Mouse (Mus musculus) bone marrow, adult 2 months (tissue): Measurements from ENCODE around the gene Hoxd9. TPM values are rescaled to one million over a fixed set of nuclear protein-coding genes. Genes with fewer than 3 reads are reported as not detected.

Source experiments
- H3K27ac ChIP-seq: fragments of 200-500 bp; 2 replicates; pipeline ENCODE4 v1.5.1; 2012; ENCODE audit warnings: low read depth, mild to moderate bottlenecking, control low read depth, inconsistent platforms, low read length; ENCODE audit not compliant: control insufficient read depth, poor library complexity, insufficient read depth
- H3K4me1 ChIP-seq: fragments of 200-500 bp; 2 replicates; pipeline ENCODE4 v1.6.1; 2011; ENCODE audit warnings: low read length; ENCODE audit not compliant: control insufficient read depth, insufficient read depth
- H3K4me3 ChIP-seq: fragments of 200-500 bp; replicated peaks from 2 replicates; pipeline ENCODE3; 2011; ENCODE audit warnings: mild to moderate bottlenecking, low read depth, low read length, control low read depth; ENCODE audit not compliant: control insufficient read depth
- CTCF ChIP-seq: fragments of 200-500 bp; IDR thresholded peaks from 2 replicates; pipeline ENCODE4 v1.5.1; 2011; ENCODE audit warnings: low read length, control low read depth; ENCODE audit not compliant: control insufficient read depth, insufficient read depth
- POLR2A ChIP-seq: fragments of 200-500 bp; IDR thresholded peaks from 2 replicates; pipeline ENCODE4 v1.6.1; 2011; ENCODE audit warnings: low read depth, mild to moderate bottlenecking, control low read depth, low read length, borderline replicate concordance; ENCODE audit not compliant: control insufficient read depth
- WGBS: fragments of 180-500 bp; shearing (Covaris S2); methylation state at CpG from one replicate; pipeline ENCODE4 v1.1.7; 2018; 5-methylcytosine and 5-hydroxymethylcytosine counted together
- polyA plus RNA-seq: library from polyadenylated mRNA; stranded (reverse); fragments of >200 nt; gene quantifications from 2 replicates; pipeline ENCODE4 v1.2.4, GENCODE M21; 2011; ENCODE audit warnings: low replicate concordance; ENCODE audit not compliant: missing spikeins, insufficient read depth, insufficient read length

Hoxd9 gene
- polyA plus RNA-seq, 1 experiment, result not detected

- peak; percentile 60 for TF ChIP-seq CTCF
- no peak for TF ChIP-seq POLR2A
- WGBS, result 4% methylated on average over 26 of the region's 26 CpGs
- no peaks in the 10 kb centered on the region; the same call in 1 of the 2 replicates for H3K4me1 ChIP-seq
- H3K27ac ChIP-seq, result no peak overlapping the region
- no peak overlapping the region for H3K4me3 ChIP-seq
Observed at GRCm38 (mm10) chr2:74715504-74716241, 18.1 kb downstream of the Hoxd9 start.

GRCm38 (mm10) chr2:74720384-74720783 is 22.9 kb downstream of the Hoxd9 start:
- Histone ChIP-seq H3K27ac (no peak overlapping the region), H3K4me3 (no peak overlapping the region), H3K4me1 (no peaks in the 10 kb centered on the region)
- no peak for TF ChIP-seq CTCF
- TF ChIP-seq POLR2A, result no peak
- WGBS, result 21% methylated on average over 2 of the region's 2 CpGs

GRCm38 (mm10) chr2:74720955-74721491 is 23.5 kb downstream of the Hoxd9 start:
- no peak for TF ChIP-seq CTCF
- no peak for TF ChIP-seq POLR2A
- 51% methylated on average over 5 of the region's 5 CpGs for WGBS
- no peak overlapping the region for H3K27ac ChIP-seq
- H3K4me3 ChIP-seq, result no peak overlapping the region
- no peaks in the 10 kb centered on the region for H3K4me1 ChIP-seq

GRCm38 (mm10) chr2:74721882-74722281 is 24.4 kb downstream of the Hoxd9 start:
- Histone ChIP-seq H3K4me3 (no peak overlapping the region), H3K27ac (no peak overlapping the region), H3K4me1 (no peaks in the 10 kb centered on the region)
- WGBS, result 11% methylated on average over 6 of the region's 6 CpGs
- TF ChIP-seq POLR2A (no peak), CTCF (no peak)

- TF ChIP-seq CTCF, result no peak
- TF ChIP-seq POLR2A, result no peak
- Histone ChIP-seq H3K4me3 (no peak overlapping the region), H3K27ac (no peak overlapping the region), H3K4me1 (no peaks in the 10 kb centered on the region)
- 28% methylated on average over 8 of the region's 8 CpGs for WGBS
Observed at GRCm38 (mm10) chr2:74722949-74723348, 25.4 kb downstream of the Hoxd9 start.

DNA sequence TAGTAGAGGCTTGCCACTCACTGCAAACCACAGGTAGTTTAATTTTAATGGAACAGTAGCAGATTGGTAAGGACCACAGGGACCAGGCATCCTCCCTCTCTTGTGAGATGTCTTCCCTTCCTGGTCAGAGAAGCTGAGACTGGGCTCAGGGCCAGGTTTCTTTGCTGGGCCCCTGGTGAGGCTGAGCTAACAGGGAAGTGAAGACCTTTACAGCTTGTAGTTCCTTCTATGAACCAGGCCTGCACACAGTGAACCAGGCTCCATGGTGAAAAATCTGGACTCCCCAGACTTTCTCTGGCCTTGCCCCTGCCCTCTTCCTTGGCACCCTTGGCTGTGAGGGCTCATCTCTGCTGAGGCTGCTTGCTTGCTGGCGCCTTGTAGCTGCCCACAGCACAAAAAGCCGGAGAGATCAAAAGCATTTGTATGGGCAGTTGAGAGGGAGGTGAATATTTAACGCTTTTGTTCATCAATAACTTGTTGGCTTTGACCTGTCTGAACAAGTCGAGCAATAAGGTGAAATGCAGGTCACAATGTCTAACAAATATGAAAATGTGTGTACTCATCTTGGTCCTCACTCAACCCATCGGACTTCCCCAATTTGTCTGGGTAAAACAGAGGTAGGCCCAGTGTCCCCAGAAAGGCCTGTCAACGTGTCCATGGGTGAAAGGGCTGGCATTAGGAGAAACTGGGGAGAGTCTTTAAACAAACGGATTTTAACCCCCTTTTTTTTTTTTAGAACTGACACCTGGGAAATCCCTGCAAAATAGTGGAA is 26.9 kb downstream of the Hoxd9 start:
- 56% methylated on average over 7 of the region's 7 CpGs for WGBS
- Histone ChIP-seq H3K27ac (no peak overlapping the region), H3K4me3 (no peak overlapping the region), H3K4me1 (no peaks in the 10 kb centered on the region)
- TF ChIP-seq POLR2A, result no peak
- no peak for TF ChIP-seq CTCF

GRCm38 (mm10) chr2:74725171-74725570 is 27.6 kb downstream of the Hoxd9 start:
- H3K4me1 ChIP-seq, result no peaks in the 10 kb centered on the region
- 72% methylated on average over 17 of the region's 17 CpGs for WGBS
- no peak for TF ChIP-seq CTCF
- no peak for TF ChIP-seq POLR2A
- no peak overlapping the region for H3K4me3 ChIP-seq
- no peak overlapping the region for H3K27ac ChIP-seq

- Histone ChIP-seq H3K27ac (no peak within 1 kb of the TSS; the same call in 1 of the 2 replicates), H3K4me3 (no peak within 1 kb of the TSS), H3K4me1 (no peaks in the 10 kb centered on the region)
- TF ChIP-seq CTCF (no peak), POLR2A (no peak)
- WGBS, result 63% methylated on average over 5 of the region's 5 CpGs
Observed at GRCm38 (mm10) chr2:74726551-74726950, 29.0 kb downstream of the Hoxd9 start, which contains the start of gene Gm28230. Gene Gm28230 (plus strand): TSS chr2:74726728.
